Mouse (Mus musculus) left cerebral cortex, adult 2 months (tissue): Measurements from ENCODE around the gene Fgf8. TPM values are rescaled to one million over a fixed set of nuclear protein-coding genes. Genes with fewer than 3 reads are reported as not detected.

Source experiments
- DNase-seq, 2 experiments: peaks; one replicate each; pipeline ENCODE4 v3.0.0; 2021 to 2022; ENCODE audit warnings: low spot score in 2 of 2, mixed read lengths in 1 of 2; ENCODE audit errors: extremely low spot score in 1 of 2
- H3K27ac ChIP-seq: fragments of 200-600 bp; 2 replicates; pipeline ENCODE4 v1.8.1; 2022
- H3K4me3 ChIP-seq: fragments of 200-600 bp; 2 replicates; pipeline ENCODE4 v1.8.1; 2022
- CTCF ChIP-seq: fragments of 200-600 bp; IDR thresholded peaks from 2 replicates; pipeline ENCODE4 v1.8.1; 2022; ENCODE audit warnings: antibody characterized with exemption, mild to moderate bottlenecking, moderate library complexity
- intact Hi-C: fragments of 180-260 bp; cut with DNase I; formaldehyde crosslinking; loops from one replicate; pipeline ENCODE4 v1.15.1; 2025
- total RNA-seq, 2 experiments: library from RNA; stranded (reverse); gene quantifications; 2 replicates each; pipeline ENCODE4 v1.2.3; 2021

Fgf8 gene
- total RNA-seq, 2 experiments from 2014 or later = not detected

DNA sequence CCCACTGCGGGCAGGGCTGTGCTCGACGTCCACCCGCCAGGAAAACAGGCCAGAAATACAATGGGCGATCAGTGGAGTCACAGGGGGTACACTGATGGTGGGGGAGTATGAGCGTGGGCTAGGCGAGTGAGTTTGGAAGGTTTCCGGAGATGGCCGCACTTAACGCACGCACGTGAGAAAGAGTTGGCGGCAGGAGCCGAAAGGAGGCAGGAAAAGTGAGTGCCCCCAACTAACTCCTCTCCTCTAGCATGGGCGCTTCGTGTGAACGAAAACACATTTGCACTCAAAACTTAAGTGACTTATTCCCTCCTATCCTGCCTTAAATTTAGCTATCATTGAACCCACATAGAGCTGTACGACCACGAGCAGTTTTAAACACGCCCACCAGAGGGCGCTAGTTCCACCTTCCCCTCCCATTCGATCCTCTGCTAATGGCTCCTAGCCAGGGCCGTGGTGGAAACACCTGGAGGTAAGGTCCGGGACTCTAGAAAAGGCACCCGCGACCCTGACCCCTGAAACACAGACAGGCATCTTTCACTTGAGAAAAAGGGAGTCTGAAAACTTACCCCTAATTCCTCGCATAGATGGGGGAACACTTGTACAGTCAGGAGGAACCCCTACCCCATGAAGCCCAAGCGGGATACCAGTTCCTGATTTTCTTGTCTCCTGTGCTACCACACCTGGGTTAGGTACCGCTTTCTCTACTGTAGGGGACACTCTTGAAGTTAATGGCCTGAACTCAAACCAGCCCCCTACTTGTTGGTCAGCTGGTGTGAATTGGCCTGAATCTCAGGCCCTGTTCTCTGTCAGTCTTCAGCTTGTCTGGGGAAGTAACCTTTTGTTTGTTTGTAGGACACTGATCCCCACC is 3.7 kb upstream of the Fgf8 start:
- intact Hi-C loops = loop anchor here (2.0 to 5.0 kb wide), 3 partner anchors 89 to 526 kb away; no protein-coding TSS in a partner anchor
- Histone ChIP-seq H3K27ac (no peak overlapping the region), H3K4me3 (no peak overlapping the region)
- peak; percentile 87 for TF ChIP-seq CTCF
- peak; percentile 73 to 77 for DNase-seq

DNA sequence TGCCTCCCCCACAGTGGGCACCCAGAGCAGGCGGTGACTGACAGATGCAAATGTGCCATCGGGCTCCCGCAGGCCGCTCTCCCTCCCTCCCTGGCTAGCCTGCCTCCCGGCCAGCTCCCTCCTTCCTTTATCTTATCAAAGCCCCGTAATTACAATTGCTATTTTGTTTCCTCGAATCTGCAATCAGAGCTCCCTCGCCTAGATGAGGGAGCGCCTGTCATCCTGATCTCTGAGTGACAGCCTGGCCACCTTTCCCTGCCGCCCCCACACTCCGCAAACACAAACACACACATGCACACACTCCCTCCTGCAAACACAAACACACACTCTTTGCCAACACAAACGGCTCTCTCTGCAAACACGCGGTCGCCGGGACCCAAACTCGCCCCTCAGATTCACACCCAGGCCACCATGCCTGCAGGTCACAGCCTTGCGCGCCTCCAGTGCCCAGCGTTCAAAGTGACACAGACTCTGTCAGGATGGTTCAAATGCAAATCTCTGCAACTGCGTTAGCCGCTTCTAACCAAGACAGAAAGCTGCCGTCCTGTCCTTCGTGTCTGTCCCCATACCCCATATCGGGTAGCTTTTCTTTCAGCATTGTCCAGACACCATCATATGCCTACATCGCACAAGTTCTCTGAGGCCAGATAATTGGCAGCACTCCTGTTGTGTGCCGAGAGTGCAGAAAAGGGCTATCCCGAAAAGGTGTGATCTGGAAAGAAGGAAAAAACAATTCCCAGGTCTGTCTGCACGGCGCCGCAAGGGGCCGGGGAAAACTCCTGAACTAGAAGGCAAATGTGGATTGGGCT is 2.8 kb upstream of the Fgf8 start:
- Histone ChIP-seq H3K27ac (no peak overlapping the region), H3K4me3 (no peak overlapping the region)
- DNase-seq = no peak
- TF ChIP-seq CTCF = no peak
- intact Hi-C loops = loop anchor here (2.0 to 5.0 kb wide), 3 partner anchors 88 to 525 kb away; no protein-coding TSS in a partner anchor

DNA sequence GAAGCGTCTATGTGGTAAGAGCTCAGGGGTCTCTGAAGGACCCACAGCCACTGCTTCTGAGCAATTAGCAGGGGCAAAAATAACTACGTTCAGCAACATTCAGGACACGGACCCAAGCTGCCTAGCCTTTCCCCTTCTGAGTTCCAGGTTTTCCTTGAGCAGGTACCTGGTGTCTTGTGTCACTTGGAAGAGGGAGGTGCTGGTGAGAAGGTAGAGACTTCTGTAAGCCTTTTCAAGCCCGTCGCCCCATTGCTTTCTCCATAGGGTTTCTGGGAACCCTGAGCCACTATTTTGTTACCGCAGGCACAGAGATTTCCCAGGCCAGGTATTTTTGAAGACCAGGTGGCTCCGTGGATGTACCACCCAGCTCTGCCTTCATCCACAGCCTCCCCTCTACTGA is 904 bp upstream of the Fgf8 start:
- Histone ChIP-seq H3K4me3 (no peak overlapping the region), H3K27ac (no peak overlapping the region)
- no peak for DNase-seq
- TF ChIP-seq CTCF = no peak
- intact Hi-C loops = no loop called here

GRCm38 (mm10) chr19:45742984-45743575 is 365 bp upstream of the Fgf8 start:
- DNase-seq = no peak
- TF ChIP-seq CTCF = no peak
- intact Hi-C loops = no loop called here
- H3K27ac ChIP-seq = no peak overlapping the region
- no peak overlapping the region for H3K4me3 ChIP-seq

- no peak overlapping the region for H3K4me3 ChIP-seq
- no peak for DNase-seq
- no peak for TF ChIP-seq CTCF
- H3K27ac ChIP-seq = no peak overlapping the region
- intact Hi-C loops = no loop called here
Observed at GRCm38 (mm10) chr19:45741431-45742217, 1.1 kb downstream of the Fgf8 start.

DNA sequence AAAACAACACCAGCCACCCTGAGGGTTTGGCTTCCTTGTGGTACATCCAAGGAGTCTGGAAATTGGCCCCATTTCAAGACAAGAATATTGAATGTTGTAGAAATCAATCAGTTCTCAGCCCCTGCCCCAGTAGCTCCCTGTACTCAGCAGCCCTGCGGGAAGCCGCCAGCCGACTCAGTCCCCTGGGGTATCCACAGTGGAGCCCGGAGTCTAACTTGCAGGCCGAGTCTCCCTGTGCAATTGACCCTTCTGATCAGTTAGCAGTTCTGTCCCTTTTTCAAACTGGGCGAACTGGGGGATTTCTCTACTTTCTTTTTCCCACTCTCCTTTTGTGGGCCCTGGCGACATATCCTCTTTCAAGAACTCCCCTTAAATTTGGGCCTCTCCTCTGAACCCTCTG is 1.9 kb downstream of the Fgf8 start:
- Histone ChIP-seq H3K4me3 (no peak overlapping the region), H3K27ac (no peak overlapping the region)
- intact Hi-C loops = no loop called here
- TF ChIP-seq CTCF = no peak
- DNase-seq = no peak

DNA sequence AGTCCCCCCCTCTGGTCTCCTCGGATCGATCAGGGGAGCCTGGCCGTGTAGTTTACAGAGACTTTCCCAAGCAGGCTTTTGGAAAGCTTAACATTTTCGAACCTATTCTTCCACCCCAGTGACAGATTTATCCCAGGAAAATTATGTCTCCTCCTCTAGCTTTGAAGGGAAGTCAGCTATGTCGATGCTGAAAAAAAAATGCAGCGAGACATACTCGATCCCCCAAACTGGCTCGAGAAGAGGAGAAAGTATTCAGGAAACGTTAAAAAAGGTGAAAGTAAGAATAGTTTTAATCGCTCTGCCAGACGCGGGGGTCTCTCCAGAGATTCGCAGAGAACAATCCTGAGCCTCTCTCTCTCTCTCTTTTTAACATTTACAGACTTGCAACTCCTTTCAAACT is 2.5 kb downstream of the Fgf8 start:
- intact Hi-C loops = no loop called here
- no peak for DNase-seq
- Histone ChIP-seq H3K4me3 (no peak overlapping the region), H3K27ac (no peak overlapping the region)
- no peak for TF ChIP-seq CTCF

GRCm38 (mm10) chr19:45738521-45738920 is 4.2 kb downstream of the Fgf8 start:
- intact Hi-C loops = no loop called here
- no peak for TF ChIP-seq CTCF
- Histone ChIP-seq H3K4me3 (no peak overlapping the region), H3K27ac (no peak overlapping the region)
- no peak for DNase-seq

- no peak for TF ChIP-seq CTCF
- no peak for DNase-seq
- H3K4me3 ChIP-seq = no peak overlapping the region
- intact Hi-C loops = no loop called here
- H3K27ac ChIP-seq = no peak overlapping the region
Observed at GRCm38 (mm10) chr19:45737846-45738484, 4.8 kb downstream of the Fgf8 start.

DNA sequence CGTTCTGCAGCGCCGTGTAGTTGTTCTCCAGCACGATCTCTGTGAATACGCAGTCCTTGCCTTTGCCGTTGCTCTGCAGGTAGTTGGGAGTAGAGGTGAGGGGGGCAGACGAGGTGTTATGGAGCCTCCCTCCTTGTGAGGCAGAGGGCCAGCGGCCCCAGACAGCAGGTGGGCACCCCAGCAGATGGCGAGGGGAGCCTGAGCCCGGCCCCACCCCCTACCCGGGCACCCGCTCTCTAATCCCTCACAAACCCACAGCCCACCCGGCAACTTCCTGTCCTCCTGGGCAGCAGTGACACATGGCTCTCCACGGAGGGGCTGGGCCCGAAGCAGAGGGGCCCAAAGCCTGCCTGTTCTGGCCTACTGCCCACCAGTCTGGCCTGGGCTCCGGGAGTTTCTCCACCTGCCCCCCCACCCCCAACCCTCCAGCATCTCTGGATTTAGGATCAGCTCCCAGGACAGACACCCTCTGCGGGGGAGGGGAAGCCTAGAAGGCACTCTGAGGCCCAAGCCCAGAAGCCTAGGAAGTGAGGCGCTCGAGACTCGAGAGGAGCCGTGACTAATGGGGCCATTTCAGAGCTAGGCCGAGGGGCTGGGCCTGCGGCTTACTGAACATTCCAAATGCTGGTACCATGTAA is 5.4 kb downstream of the Fgf8 start:
- Histone ChIP-seq H3K4me3 (peak overlapping the region; percentile 24), H3K27ac (no peak overlapping the region)
- no peak for DNase-seq
- no peak for TF ChIP-seq CTCF
- intact Hi-C loops = no loop called here
